Mouse (Mus musculus): Measurements from ENCODE around the gene Olfr888.

Olfr888 gene

DNA sequence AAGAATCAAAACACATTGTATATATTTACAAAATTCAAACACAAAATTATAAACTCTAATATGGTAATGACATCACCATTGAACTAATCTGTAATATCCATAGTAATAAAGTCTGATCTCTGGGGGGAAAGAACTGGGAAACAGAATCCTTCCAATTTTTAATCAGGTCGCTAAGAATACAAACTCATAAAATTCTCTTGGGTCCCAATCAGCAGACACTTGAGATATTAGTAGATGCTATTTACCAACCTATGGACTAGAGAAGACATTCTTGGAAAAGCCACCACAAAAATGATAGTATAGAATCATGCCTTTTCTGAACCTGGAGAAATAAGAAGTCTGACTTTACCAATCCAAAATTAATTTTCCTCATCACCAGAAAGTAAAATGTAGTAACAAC is at the start of gene Olfr888:
Gene Olfr888 (plus strand): TSS at position 301 of the 400 bp plus-strand sequence.
- no peak for DNase-seq (ENCODE audit: low read depth, low spot score)

DNA sequence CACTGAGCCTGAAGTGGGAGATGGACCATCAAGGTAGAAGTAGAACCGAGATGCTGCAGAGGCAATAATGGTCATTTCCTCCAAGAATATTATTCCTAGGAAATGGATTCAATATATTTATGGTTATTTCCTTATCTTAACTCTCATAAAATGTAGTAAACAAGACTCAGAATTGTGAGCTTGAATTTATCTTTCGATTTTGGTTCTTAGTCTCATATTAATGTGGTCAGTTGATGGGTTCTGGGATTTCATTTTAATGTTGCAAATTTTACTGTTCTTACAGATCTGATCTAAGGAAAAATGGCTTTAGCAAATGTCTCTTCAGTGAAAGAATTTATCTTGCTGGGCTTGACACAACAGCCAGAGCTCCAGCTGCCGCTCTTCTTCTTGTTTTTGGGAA is 46.9 kb upstream of the Olfr888 start, which contains the start of gene Olfr885:
Gene Olfr885 (plus strand): TSS at position 301 of the 400 bp plus-strand sequence.
- no peak for DNase-seq (ENCODE audit: low read depth, low spot score)

DNA sequence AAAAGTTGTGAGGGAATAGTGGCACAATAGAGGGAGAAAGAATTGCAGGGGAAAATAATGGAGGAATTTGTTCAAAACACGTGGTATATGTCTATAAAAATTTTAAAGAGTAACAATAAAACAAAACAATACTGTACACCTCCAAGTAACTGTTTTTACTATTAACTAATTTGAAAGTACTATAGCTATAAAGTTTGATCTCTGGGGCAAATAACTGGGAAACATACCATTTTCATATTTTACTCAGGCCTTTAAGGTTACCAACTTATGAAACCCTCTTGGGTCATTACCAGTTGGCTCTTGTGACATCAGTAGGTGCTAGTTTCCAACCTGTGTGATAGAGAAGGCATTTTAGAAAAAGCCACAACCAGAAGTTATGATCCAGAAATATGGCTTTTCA is 24.2 kb upstream of the Olfr888 start, which contains the start of gene Olfr887:
Gene Olfr887 (plus strand): TSS at position 301 of the 400 bp plus-strand sequence.
- DNase-seq (ENCODE audit: low read depth, low spot score), result no peak

DNA sequence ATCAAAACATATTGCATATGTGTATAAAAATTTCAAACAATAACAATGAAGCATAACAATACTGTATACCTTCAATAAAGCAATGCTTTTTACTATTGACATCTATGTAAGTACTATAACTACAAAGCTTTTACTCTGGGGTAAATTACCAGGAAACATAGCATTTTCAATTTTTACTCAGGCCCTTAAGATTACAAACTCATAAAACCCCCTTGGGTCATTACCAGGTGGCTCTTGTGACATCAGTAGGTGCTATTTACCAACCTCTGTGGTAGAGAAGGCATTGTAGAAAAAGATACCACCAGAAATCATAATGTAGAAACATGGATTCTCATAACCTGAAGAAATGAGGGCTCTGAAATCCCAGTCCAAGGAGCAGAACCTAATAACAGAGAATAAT is 7.0 kb downstream of the Olfr888 start, which contains the start of gene Olfr889:
Gene Olfr889 (plus strand): TSS at position 301 of the 400 bp plus-strand sequence.
- DNase-seq (ENCODE audit: low read depth, low spot score), result no peak

DNA sequence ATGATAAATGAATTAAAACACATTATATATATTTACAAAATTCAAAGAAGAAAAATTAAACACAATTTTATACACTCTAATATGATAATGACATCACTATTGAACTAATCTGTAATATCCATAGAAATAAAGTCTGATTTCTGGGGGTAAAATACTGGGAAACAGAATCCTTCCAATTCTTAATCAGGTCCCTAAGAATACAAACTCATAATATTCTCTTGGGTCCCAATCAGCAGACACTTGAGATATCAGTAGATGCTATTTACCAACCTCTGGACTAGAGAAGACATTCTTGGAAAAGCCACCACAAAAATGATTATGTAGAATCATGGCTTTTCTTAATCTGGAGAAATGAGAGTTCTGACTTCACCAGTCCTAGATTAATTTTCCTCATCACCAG is 34.3 kb downstream of the Olfr888 start, which contains the start of gene Olfr890:
Gene Olfr890 (plus strand): TSS at position 301 of the 400 bp plus-strand sequence.
- no peak for DNase-seq (ENCODE audit: low read depth, low spot score)
